Mouse (Mus musculus): ENCODE data around the gene Akap6.
"Not testable (repeated sequence)": the region's sequence is repeated elsewhere in the genome, so short reads cannot be mapped to it uniquely, and the experiment has no call there.

The Akap6 gene

DNA sequence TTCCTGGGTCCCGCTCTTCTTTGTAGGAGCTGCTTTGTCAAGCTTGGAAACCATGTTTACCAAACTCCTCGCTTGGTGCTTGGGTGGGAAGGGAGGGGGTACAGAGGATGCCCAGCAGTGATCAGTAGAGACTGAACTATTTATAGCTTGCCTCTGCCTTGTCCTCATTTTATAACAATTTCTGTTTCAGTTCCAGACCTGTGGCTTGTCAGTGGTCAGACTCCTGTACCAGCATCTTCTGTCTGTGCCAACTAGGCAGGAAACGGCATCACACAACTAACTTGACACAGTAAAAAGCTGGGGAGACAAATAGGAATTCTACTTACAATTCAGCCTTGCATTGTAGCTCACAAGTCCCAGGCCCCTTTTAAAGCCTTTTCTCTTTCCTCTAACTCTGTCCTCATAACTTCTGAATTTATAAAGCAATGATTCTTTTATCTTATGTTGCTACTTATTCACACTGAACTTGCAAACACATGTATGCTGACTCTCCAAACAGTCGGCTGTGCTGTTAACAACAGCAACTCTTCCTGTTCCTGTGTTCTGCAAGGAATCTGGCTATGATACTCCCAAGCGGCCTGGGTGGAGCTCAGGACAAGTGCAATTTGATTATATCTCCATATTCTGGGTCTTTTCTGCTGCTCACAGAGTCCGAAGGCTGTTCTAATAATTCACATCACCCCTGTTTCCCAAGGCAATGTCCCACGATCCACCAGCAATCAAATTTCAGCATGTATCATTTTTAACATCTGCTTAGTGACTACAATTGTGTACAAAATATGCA, 12.9 kb downstream of the Akap6 start:
- no peak for DNase-seq

GRCm38 (mm10) chr12:52718392-52718791, 19.2 kb downstream of the Akap6 start:
- no peak for DNase-seq

DNA sequence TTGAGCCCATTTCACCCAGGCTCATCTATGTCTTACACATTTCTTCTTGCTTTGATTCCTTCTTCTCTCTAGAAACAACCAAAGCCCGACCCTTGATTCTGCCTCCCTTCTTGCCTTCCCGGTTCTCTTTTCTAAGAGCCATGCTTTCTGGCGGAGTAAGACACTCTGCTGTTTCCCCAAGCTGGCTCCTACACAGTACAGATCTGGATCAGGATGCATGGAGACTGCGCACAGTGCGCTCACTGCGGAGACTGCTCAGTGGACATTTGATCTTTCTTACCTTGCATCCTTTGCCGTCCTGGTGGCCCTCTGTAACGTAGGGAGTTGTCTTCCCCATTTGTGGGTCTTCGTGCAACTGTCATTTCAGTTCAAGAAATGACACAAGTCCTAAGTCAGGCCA, 20.0 kb downstream of the Akap6 start:
- DNase-seq, result no peak

DNA sequence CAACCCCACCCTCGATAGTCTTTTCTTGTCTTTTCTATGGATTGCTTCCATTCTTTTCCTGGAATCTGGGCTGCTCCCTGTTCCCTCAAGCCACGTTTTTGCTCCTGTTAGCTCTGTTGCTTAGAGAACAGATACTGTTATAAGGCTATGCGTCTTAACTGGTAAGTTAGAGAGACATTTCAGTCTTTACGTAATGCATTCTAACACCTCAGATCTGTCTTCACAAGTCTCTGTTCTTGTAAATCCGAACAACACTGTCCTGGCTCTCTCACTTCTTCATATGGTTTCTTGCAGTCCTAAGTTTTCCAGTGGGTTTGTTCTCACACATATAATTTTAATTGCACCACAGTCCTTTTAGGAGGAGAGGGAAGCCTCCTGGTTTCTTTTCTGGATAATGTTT, 20.5 kb downstream of the Akap6 start:
- no peak for DNase-seq

- not testable (repeated sequence) for DNase-seq
These were observed 24.9 kb downstream of the Akap6 start for GRCm38 (mm10) chr12:52724039-52724615.

DNA sequence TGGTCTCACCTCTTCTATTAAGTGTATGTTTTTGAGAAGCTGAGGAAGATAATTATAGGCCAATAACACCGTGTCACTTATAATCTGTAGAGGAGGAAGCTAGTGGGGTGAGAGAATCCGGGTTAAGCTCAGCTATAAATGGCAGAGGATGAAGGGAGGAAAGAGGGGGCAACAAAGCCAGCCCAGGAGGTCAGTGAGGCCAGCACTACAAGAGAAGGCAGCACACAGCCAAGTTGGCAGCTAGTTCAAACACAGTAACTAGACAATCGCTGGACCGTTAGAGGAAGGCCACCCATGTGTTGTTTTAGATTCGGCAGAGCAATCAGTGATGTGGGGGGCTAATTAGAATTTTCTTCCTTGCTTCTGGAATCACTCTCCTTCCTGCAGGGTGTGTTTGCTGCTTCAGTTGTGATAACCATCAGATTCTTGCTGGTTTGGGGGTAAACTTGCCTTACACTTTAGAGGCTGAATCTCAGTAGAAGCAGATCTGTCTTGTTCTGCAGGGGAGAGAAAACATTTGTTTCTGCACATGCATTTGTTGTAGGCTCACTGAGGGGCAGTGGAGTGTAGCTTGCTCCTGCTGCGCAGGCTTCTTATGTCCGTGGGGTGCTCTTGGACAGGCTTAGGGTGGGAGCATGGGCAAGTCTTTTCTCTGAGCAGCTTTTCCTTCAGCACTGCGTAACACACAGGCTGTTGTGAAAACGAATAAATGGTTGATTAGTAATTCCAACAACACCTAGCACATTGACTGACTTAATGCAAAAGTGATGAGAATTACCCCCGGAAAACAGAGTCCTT, 27.4 kb downstream of the Akap6 start:
- no peak for DNase-seq

DNA sequence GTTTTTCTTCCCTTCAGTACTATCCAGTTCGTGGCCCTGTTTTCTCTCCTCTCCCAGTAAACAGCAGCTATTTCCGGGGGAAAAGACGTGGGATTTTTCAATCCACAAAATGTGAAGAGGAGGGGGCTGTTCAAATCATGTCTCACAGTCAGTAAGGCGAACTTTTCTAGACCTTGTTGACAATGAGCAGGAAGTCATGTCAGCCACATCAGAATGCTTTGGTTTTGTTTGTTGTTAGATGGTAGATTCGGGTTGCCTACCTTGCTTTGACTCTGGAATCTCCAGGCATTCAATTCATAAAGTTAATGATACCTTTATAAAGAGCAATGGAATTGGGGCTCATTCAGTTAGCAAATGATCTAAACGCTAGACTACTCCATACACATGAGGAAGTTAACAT, 30.2 kb downstream of the Akap6 start:
- DNase-seq, result no peak

DNA sequence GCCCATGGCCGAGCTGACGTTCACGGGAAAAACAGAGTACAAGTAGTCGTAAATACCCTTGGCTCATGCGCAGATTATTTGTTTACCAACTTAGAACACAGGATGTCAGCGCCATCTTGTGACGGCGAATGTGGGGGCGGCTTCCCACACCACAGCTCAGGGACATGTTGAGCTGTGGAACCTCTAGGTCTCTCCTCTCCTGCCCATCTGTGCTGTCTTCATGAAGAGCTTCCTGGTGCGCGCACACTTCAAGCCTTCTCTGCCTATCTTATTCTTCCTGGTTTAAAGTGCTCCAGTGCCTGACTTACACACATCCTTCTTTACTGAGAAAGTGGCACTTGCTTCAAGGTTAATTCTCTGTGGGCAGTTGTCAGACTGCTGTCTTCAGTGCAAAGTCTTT, 36.0 kb downstream of the Akap6 start:
- not testable (repeated sequence) for DNase-seq

DNA sequence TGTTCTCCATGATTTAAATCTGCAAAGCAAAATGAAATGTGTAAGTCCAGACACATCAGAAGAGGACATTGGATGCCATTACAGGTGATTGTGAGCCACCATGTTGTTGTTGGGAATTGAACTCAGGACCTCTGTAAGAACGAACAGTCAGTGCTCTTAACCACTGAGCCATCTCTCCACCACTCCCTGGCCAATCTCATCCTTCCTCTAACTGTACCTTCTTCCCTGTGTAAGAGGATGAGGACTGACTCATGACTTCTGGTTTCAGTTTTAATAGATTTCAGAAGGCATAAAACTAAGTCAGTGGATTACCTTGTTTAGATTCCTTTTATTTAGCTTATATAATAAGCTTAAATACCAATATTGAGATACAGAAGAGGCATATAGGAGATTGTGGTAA, 38.0 kb downstream of the Akap6 start:
- DNase-seq, result no peak

GRCm38 (mm10) chr12:52739326-52739725, 40.1 kb downstream of the Akap6 start:
- DNase-seq, result no peak

DNA sequence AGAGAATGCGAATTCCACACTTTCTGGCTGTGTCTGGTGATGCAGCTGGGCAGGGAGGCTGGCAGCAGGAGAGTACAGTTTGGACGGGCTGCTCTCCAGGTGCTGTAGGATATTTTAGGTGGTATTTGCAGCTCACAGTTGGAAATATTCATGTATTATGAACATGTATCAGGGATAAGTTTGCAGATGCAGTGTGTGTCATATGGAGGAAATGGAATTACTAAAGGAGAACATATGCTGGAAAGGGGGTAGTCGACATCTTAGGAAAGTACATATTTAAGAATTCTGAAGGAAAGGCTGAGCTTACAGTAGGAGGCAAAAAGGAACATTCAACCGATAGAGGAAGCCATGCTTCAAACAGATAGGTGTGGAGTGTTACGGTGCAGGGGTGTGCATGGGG, 42.6 kb downstream of the Akap6 start:
- no peak for DNase-seq

GRCm38 (mm10) chr12:52750006-52750405, 50.8 kb downstream of the Akap6 start:
- no peak for DNase-seq

GRCm38 (mm10) chr12:52755649-52756048, 56.5 kb downstream of the Akap6 start:
- no peak for DNase-seq

- DNase-seq, result no peak
These were observed 58.7 kb downstream of the Akap6 start for GRCm38 (mm10) chr12:52757881-52758280.

- DNase-seq, result no peak
These were observed 64.9 kb downstream of the Akap6 start for GRCm38 (mm10) chr12:52764046-52764445.

- DNase-seq, result peak; percentile 2
These were observed 65.6 kb downstream of the Akap6 start for GRCm38 (mm10) chr12:52764810-52765209.

- DNase-seq, result no peak
These were observed 70.4 kb downstream of the Akap6 start for GRCm38 (mm10) chr12:52769561-52769960.

DNA sequence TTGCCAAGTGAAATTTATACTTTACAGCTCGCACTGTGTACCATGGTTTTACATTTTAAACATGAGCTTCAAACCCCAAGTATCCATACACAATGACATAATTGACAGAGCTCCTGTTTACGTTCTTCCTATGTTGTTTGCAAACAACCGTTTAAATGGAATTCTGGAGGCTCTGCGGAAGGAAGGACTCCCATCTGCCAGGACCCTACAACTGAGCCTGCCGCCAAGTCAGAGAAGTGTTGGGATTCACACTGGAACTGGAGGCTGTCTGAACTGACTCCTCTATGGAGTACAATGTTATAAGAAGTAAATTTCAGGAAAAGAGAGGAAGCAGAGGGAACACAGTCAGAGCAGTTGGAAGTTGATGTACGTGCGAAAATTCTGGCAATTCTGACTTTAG, 72.7 kb downstream of the Akap6 start:
- DNase-seq, result no peak

DNA sequence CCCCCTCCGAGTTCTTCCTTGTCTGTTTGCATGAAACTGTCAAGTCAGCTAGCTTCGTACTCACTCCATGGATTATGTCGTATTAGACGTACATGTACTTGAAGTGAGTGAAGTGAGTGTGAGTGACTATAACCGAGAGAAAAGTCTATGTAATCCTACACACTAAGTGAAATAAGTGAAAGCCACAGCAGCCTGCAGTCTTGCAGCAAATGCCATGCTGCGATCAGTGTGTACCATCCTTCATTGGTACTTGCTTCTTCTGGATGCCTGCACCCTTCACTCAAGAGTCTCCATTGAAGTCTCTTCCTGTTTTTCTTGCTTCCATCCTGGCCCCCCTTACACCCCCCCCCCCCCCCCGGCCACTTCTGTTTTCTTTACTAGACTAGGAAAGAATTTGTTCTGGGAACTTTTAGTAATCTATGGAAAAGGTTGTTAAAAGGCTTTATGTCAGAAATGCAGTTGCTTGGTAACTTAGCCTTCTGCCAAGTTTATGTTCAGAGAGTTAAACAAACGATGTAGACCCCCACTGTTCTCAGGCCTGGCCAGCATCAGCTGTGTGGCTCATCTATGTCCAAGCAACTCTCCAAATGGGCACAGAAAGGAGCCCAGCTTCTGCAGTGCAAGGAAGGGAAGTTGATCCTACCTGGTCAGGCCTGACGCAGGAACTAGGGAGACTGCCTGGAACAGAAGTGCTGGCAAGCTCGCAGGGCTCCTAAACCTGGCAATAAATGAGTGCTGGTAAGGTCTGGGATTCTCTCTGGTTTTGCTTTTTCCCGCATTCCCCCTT, 73.5 kb downstream of the Akap6 start:
- no peak for DNase-seq

DNA sequence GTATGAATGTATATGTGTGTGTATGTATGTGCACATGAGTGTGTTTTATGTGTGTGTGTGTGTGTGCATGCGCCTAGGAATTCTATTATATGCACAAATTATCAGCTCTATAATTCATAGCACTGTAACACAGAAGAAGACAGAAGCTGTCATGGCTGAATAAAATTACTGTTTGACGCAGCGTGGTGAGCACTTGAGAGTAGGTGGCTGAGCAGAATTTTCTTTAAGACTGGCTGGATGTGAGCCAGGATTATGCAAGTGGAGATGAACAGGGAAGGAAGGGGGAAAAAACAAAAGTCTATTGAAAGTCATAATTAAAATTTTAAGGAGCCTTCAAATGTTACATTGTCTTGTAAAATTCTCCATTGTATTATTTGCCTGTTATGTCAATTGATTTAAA, 74.7 kb downstream of the Akap6 start:
- no peak for DNase-seq

DNA sequence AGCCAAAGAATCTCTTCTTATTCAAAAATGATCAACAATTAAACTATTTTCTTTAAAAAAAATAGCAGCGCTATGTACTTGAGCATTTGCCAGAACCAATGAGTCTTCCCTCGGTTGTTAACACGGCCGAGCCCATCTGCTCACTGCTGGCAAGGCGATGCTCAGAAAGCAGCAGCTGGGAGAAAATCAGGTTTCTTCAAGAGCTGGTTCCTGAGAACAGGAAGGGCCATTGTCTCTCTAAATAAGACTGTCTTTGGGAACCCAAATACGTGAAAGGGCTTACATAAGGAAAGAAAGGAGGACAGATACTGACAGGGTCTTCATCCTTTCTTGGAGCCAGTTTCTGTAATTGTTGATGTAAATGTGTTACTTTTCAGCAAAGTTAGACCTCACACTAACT, 75.2 kb downstream of the Akap6 start:
- DNase-seq, result no peak

DNA sequence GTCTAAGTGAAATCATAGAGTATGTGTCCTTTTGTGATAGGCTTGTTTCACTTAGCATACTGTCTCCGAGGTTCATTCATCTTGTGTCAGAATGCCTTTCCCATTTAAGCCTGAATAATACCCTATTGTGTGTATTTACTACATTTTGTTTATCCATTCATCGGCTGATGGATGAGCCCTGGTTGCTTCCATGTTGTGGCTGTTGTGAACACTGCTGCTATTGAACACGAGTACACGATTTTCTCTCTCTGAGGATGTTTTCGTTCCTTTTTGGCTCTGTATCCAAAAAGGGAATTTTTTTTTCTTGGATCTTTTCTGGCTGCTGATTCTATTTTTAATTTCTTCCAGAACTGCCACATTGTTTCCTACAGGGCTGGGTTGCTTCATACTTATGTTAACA, 81.0 kb downstream of the Akap6 start:
- no peak for DNase-seq

- DNase-seq, result no peak
These were observed 81.9 kb downstream of the Akap6 start for GRCm38 (mm10) chr12:52781066-52781465.
